In the genomic region with DNA sequence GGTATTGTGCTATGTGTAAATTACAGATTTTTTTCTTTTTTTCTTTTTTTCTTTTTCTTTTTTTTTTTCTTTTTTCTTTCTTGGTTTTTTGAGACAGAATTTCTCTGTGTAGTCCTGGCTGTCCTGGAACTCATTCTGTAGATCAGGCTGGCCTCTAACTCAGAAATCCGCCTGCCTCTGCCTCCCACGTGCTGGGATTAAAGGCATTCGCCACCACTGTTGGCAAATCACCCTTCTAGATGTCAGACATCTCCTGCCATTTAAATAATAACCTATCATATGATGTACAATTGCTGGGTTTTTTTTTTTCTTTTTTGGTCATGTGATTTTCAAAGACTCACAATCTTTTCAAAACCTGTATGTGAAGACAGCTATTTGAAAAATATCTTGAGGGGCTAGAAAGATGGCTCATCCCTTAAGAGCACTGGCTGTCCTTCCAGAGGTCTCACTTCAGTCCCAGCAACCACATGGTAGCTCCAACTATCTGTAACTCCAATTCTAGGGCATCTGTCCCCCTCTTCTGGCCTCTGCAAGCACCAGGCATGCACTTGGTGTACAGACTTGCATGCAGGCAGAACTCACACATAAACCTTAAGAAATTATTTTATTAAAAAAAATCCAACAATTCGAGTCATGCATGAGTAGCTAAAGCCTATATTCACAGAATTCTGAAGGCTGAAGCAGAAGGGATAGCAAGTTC, we compare ENCODE assay signal across 8 mouse cellular contexts. TPM values are rescaled to one million over a fixed set of nuclear protein-coding genes. Genes with fewer than 3 reads are reported as not detected.
A peak's percentile ranks its signal among the peaks of the same experiment; 100 is the strongest.
DNase-seq lines count a peak whose midpoint lies in the region; ATAC-seq and TF ChIP-seq lines count a peak whose summit lies in the region.

No protein-coding gene starts in this region.

- peaks cover 8% of the 10 kb centered on the region for H3K4me1 ChIP-seq in kidney, embryonic 15.5 days
- H3K4me1 ChIP-seq in ES-E14 (ENCODE audit: control insufficient read depth in 2 of 2, insufficient read depth in 2 of 2, low read length in 2 of 2, poor library complexity in 1 of 2) = peaks cover 2 to 3% of the 10 kb centered on the region in 2 experiments; a peak in 2 of 4 replicates
- peaks cover 11% of the 10 kb centered on the region for H3K4me1 ChIP-seq in heart, embryonic 16.5 days (ENCODE audit: control insufficient read depth, insufficient read depth, low read length)
- H3K4me1 ChIP-seq in midbrain, embryonic 10.5 days = peaks cover 25% of the 10 kb centered on the region

- H3K36me3 ChIP-seq in kidney, embryonic 15.5 days = no peaks in the 10 kb centered on the region
- H3K36me3 ChIP-seq in ES-E14 (ENCODE audit: control insufficient read depth, insufficient read depth, low read length, poor library complexity, severe bottlenecking) = no peaks in the 10 kb centered on the region; the same call in 1 of the 2 replicates
- no peaks in the 10 kb centered on the region for H3K36me3 ChIP-seq in heart, embryonic 16.5 days (ENCODE audit: control insufficient read depth, insufficient read depth)
- H3K36me3 ChIP-seq in midbrain, embryonic 10.5 days = no peaks in the 10 kb centered on the region

- ATAC-seq in kidney, embryonic 15.5 days (replicated peaks; ENCODE audit: low FRiP score) = no peak
- ATAC-seq in heart, embryonic 16.5 days (replicated peaks; ENCODE audit: extremely low read depth, insufficient read depth, low FRiP score) = no peak

- no peaks in the 10 kb centered on the region for H3K27me3 ChIP-seq in kidney, embryonic 15.5 days
- H3K27me3 ChIP-seq in heart, embryonic 16.5 days (ENCODE audit: control insufficient read depth, insufficient read depth, low read length) = no peaks in the 10 kb centered on the region
- H3K27me3 ChIP-seq in midbrain, embryonic 10.5 days (ENCODE audit: low read depth, poor library complexity, severe bottlenecking) = no peaks in the 10 kb centered on the region

- DNase-seq in kidney, postnatal 25 days = no peak
- DNase-seq in ES-E14 (ENCODE audit: low read depth, low spot score) = no peak
- no peak for DNase-seq in midbrain, embryonic 10.5 days (ENCODE audit: low spot score)
- no peak for DNase-seq in right cerebral cortex, postnatal 10 days (ENCODE audit: low spot score in 2 of 2)
- no peak for DNase-seq in cerebellum, postnatal 10 days
- DNase-seq in kidney, adult 8-10 months = no peak

- in situ Hi-C loops in ES-E14 (cut with MboI; ENCODE audit: low sequenced_read_pairs in 2 of 2, unreplicated experiment in 2 of 2) = no loop called here

- H3K4me2 ChIP-seq in kidney, embryonic 15.5 days = peak overlapping the region; percentile 65
- peak overlapping the region; percentile 82 for H3K4me2 ChIP-seq in heart, embryonic 16.5 days (ENCODE audit: low read depth, low read length)

- H3K4me3 ChIP-seq in kidney, embryonic 15.5 days (replicated peaks) = peak overlapping the region; percentile 99
- peak overlapping the region; percentile 41 to 77 for H3K4me3 ChIP-seq in ES-E14 (ENCODE audit: insufficient read depth in 1 of 2, low read depth in 1 of 2, low read length in 2 of 2, poor library complexity in 1 of 2, severe bottlenecking in 1 of 2)
- peak overlapping the region; percentile 81 for H3K4me3 ChIP-seq in heart, embryonic 16.5 days (ENCODE audit: low read length)
- H3K4me3 ChIP-seq in midbrain, embryonic 10.5 days = peak overlapping the region; percentile 99

- 72% methylated on average over 4 of the region's 4 CpGs for WGBS in kidney, embryonic 15.5 days
- WGBS in heart, embryonic 16.5 days = 80% methylated on average over 4 of the region's 4 CpGs
- WGBS in midbrain, embryonic 10.5 days = 85% methylated on average over 4 of the region's 4 CpGs

- H3K27ac ChIP-seq in kidney, embryonic 15.5 days = no peak overlapping the region
- H3K27ac ChIP-seq in ES-E14 (ENCODE audit: insufficient read depth, low read depth, low read length, poor library complexity, severe bottlenecking) = no peak overlapping the region; the same call in 1 of the 2 replicates
- no peak overlapping the region for H3K27ac ChIP-seq in heart, embryonic 16.5 days (ENCODE audit: low read length)
- H3K27ac ChIP-seq in midbrain, embryonic 10.5 days (replicated peaks) = no peak overlapping the region

- H3K9me3 ChIP-seq in kidney, embryonic 15.5 days (replicated peaks) = no peaks in the 10 kb centered on the region
- no peaks in the 10 kb centered on the region for H3K9me3 ChIP-seq in ES-E14 (ENCODE audit: control insufficient read depth, insufficient read depth, low read depth, low read length)
- no peaks in the 10 kb centered on the region for H3K9me3 ChIP-seq in heart, embryonic 16.5 days (replicated peaks; ENCODE audit: control insufficient read depth, low read length)
- H3K9me3 ChIP-seq in midbrain, embryonic 10.5 days (replicated peaks) = no peaks in the 10 kb centered on the region

- peak overlapping the region; percentile 35; the same call in 1 of the 2 replicates for H3K9ac ChIP-seq in kidney, embryonic 15.5 days
- peak overlapping the region; percentile 83; the same call in 1 of the 2 replicates for H3K9ac ChIP-seq in ES-E14 (ENCODE audit: insufficient read depth, low read depth, low read length, poor library complexity, severe bottlenecking)
- peak overlapping the region; percentile 71 for H3K9ac ChIP-seq in heart, embryonic 16.5 days (ENCODE audit: low read length)

TF ChIP-seq in ES-E14, 5 proteins besides CTCF, POLR2A, EP300 and RAD21:
- no peak for TF ChIP-seq HCFC1 (IDR thresholded peaks at IDR 0.05; ENCODE audit: borderline replicate concordance, insufficient read depth, low read length)
- TF ChIP-seq CHD2 (IDR thresholded peaks at IDR 0.05; ENCODE audit: low read depth, low read length) = no peak
- no peak for TF ChIP-seq ZC3H11A (IDR thresholded peaks at IDR 0.05; ENCODE audit: borderline replicate concordance, low read depth, low read length)
- no peak for TF ChIP-seq MAFK (IDR thresholded peaks at IDR 0.05; ENCODE audit: insufficient read depth, low read depth, low read length)
- TF ChIP-seq ZNF384 (IDR thresholded peaks at IDR 0.05; ENCODE audit: low read depth, low read length) = no peak

RNA-seq across cellular contexts. Expression of gene Fbxo11, which starts 2.3 kb away (rescaled TPM):
- polyA plus RNA-seq in kidney, embryonic 15.5 days (2015; fragmentation: Nextera tagmentation; extraction: Ambion mirVana) = 15.9 and 16.4 TPM in 2 replicates
- 19.0 and 23.5 TPM in 2 replicates for total RNA-seq in ES-E14 (2012; rRNA removed)
- 9.7 and 10.0 TPM in 2 replicates for polyA plus RNA-seq in heart, embryonic 16.5 days (2015; fragmentation: Nextera tagmentation; extraction: Ambion mirVana)
- 17.5 and 18.7 TPM in 2 replicates for polyA plus RNA-seq in midbrain, embryonic 10.5 days (2016; fragmentation: Nextera tagmentation; extraction: Ambion mirVana)
